Mouse (Mus musculus) intestine, postnatal 0 days (tissue): ENCODE measurements around the gene Fgf18. TPM values are rescaled to one million over a fixed set of nuclear protein-coding genes. Genes with fewer than 3 reads are reported as not detected.

Experiments used
- ATAC-seq: fragments of 200-750 bp; cut with Nextera tagmentation; 2 replicates; pipeline ENCODE4 v1.8.0; 2017; ENCODE audit warnings: mild to moderate bottlenecking, moderate TSS enrichment, moderate library complexity
- H3K27ac ChIP-seq: fragments of 300-500 bp; sonication (generic); 2 replicates; pipeline ENCODE4 v1.5.1; 2014; ENCODE audit warnings: mild to moderate bottlenecking, low read depth, low read length, moderate library complexity
- H3K27me3 ChIP-seq: fragments of 300-500 bp; sonication (generic); replicated peaks from 2 replicates; pipeline ENCODE4 v1.6.1; 2014; ENCODE audit warnings: low read length, mixed read lengths; ENCODE audit not compliant: control insufficient read depth, insufficient read depth
- H3K36me3 ChIP-seq: fragments of 300-500 bp; sonication (generic); 2 replicates; pipeline ENCODE4 v1.6.1; 2014; ENCODE audit warnings: mild to moderate bottlenecking, moderate library complexity; ENCODE audit not compliant: control insufficient read depth, insufficient read depth
- H3K4me1 ChIP-seq: fragments of 300-500 bp; sonication (generic); replicated peaks from 2 replicates; pipeline ENCODE4 v1.6.1; 2014; ENCODE audit warnings: antibody characterized with exemption, low read length, mixed read lengths; ENCODE audit not compliant: control insufficient read depth, insufficient read depth
- H3K4me2 ChIP-seq: fragments of 300-500 bp; sonication (generic); replicated peaks from 2 replicates; pipeline ENCODE4 v1.6.1; 2014; ENCODE audit warnings: low read depth, mild to moderate bottlenecking, moderate library complexity
- H3K4me3 ChIP-seq: fragments of 300-500 bp; sonication (generic); 2 replicates; pipeline ENCODE4 v1.5.1; 2014; ENCODE audit warnings: low read depth, low read length
- H3K9ac ChIP-seq: fragments of 300-500 bp; sonication (generic); 2 replicates; pipeline ENCODE4 v1.6.1; 2014; ENCODE audit warnings: mild to moderate bottlenecking, low read depth, low read length
- H3K9me3 ChIP-seq: fragments of 300-500 bp; sonication (generic); 2 replicates; pipeline ENCODE4 v1.6.1; 2016; ENCODE audit warnings: mixed run types; ENCODE audit not compliant: control insufficient read depth
- CTCF ChIP-seq: sonication (generic); IDR thresholded peaks from 2 replicates; pipeline ENCODE4 v1.5.1; 2016; ENCODE audit warnings: low read depth, mild to moderate bottlenecking, control low read depth, antibody characterized with exemption, moderate library complexity
- WGBS: fragments of 180-500 bp; shearing (Covaris S2); extraction: QIAGEN DNeasy Blood & Tissue Kit; methylation state at CpG from one replicate; pipeline ENCODE4 v1.1.7; 2014; 5-methylcytosine and 5-hydroxymethylcytosine counted together
- polyA plus RNA-seq: library from polyadenylated mRNA; unstranded; fragments of >200 nt; fragmentation: Nextera tagmentation; extraction: Ambion mirVana; gene quantifications from 2 replicates; pipeline ENCODE4 v1.2.1, GENCODE M21; 2015

Fgf18 gene
- polyA plus RNA-seq, 1 experiment from 2014 or later: 1.1 TPM

- Histone ChIP-seq H3K36me3 (peaks cover 49% of the 10 kb centered on the region), H3K4me3 (no peak overlapping the region), H3K27ac (no peak overlapping the region), H3K9me3 (no peaks in the 10 kb centered on the region), H3K27me3 (peaks cover 12% of the 10 kb centered on the region; the same call in 1 of the 2 replicates), H3K9ac (no peak overlapping the region), H3K4me1 (no peaks in the 10 kb centered on the region; the same call in 1 of the 2 replicates), H3K4me2 (no peak overlapping the region)
- WGBS: 74% methylated on average over 4 of the region's 4 CpGs
- TF ChIP-seq CTCF: no peak
- ATAC-seq: no peak
These were observed 4.6 kb upstream of the Fgf18 start for GRCm38 (mm10) chr11:33151780-33152145.

GRCm38 (mm10) chr11:33151128-33151779 lies 4.1 kb upstream of the Fgf18 start:
- Histone ChIP-seq H3K36me3 (peaks cover 44% of the 10 kb centered on the region), H3K9ac (no peak overlapping the region), H3K9me3 (no peaks in the 10 kb centered on the region), H3K4me3 (no peak overlapping the region), H3K4me1 (no peaks in the 10 kb centered on the region; the same call in 1 of the 2 replicates), H3K27me3 (peaks cover 15% of the 10 kb centered on the region; the same call in 1 of the 2 replicates), H3K27ac (no peak overlapping the region), H3K4me2 (no peak overlapping the region)
- WGBS: 72% methylated on average over 3 of the region's 3 CpGs
- no peak for ATAC-seq
- TF ChIP-seq CTCF: no peak

- Histone ChIP-seq H3K4me1 (no peaks in the 10 kb centered on the region; the same call in 1 of the 2 replicates), H3K9me3 (no peaks in the 10 kb centered on the region), H3K36me3 (peaks cover 40% of the 10 kb centered on the region), H3K27ac (no peak overlapping the region), H3K9ac (no peak overlapping the region), H3K4me3 (no peak overlapping the region), H3K27me3 (peaks cover 17% of the 10 kb centered on the region; the same call in 1 of the 2 replicates), H3K4me2 (no peak overlapping the region)
- no peak for TF ChIP-seq CTCF
- no peak for ATAC-seq
These were observed 3.2 kb upstream of the Fgf18 start for GRCm38 (mm10) chr11:33150364-33150763.

- Histone ChIP-seq H3K27me3 (peaks cover 26% of the 10 kb centered on the region; the same call in 1 of the 2 replicates), H3K27ac (no peak overlapping the region), H3K4me1 (no peaks in the 10 kb centered on the region; the same call in 1 of the 2 replicates), H3K9me3 (no peaks in the 10 kb centered on the region), H3K4me3 (no peak overlapping the region), H3K36me3 (peaks cover 40% of the 10 kb centered on the region), H3K9ac (no peak overlapping the region), H3K4me2 (no peak overlapping the region)
- TF ChIP-seq CTCF: no peak
- ATAC-seq: no peak
These were observed 2.3 kb upstream of the Fgf18 start for GRCm38 (mm10) chr11:33149453-33149852.

- no peak overlapping the region for H3K9ac ChIP-seq
- no peak for ATAC-seq
- no peaks in the 10 kb centered on the region for H3K9me3 ChIP-seq
- peaks cover 36% of the 10 kb centered on the region for H3K36me3 ChIP-seq
- H3K4me2 ChIP-seq: no peak overlapping the region
- 24% methylated on average over 3 of the region's 3 CpGs for WGBS
- H3K4me3 ChIP-seq: no peak overlapping the region
- TF ChIP-seq CTCF: no peak
- H3K27ac ChIP-seq: no peak overlapping the region
- H3K27me3 ChIP-seq: peaks cover 29% of the 10 kb centered on the region; the same call in 1 of the 2 replicates
- H3K4me1 ChIP-seq: no peaks in the 10 kb centered on the region; the same call in 1 of the 2 replicates
These were observed 1.9 kb upstream of the Fgf18 start for GRCm38 (mm10) chr11:33149088-33149436.

GRCm38 (mm10) chr11:33148338-33149087 lies 1.3 kb upstream of the Fgf18 start:
- no peak overlapping the region for H3K27ac ChIP-seq
- no peaks in the 10 kb centered on the region; the same call in 1 of the 2 replicates for H3K4me1 ChIP-seq
- no peak overlapping the region for H3K9ac ChIP-seq
- H3K4me3 ChIP-seq: peak overlapping the region; percentile 57
- H3K9me3 ChIP-seq: no peaks in the 10 kb centered on the region
- H3K36me3 ChIP-seq: peaks cover 30% of the 10 kb centered on the region
- H3K27me3 ChIP-seq: peaks cover 33% of the 10 kb centered on the region; the same call in 1 of the 2 replicates
- TF ChIP-seq CTCF: peak; percentile 87
- peak overlapping the region; percentile 95 for H3K4me2 ChIP-seq
- ATAC-seq: peak; percentile 66
- whole genome bisulfite sequencing: 5% methylated on average over 23 of the region's 23 CpGs
